Mouse (Mus musculus): ENCODE measurements around the gene Efhd1. TPM values are rescaled to one million over a fixed set of nuclear protein-coding genes. Genes with fewer than 3 reads are reported as not detected.
A peak's percentile ranks its signal among the peaks of the same experiment; 100 is the strongest.

Gene Efhd1
- polyA plus RNA-seq, 1 experiment, result 65.7 TPM

- no peaks in the 10 kb centered on the region for H3K27me3 ChIP-seq (ENCODE audit: control insufficient read depth, insufficient read depth, low read length)
- H3K4me1 ChIP-seq (ENCODE audit: control insufficient read depth, insufficient read depth, low read length), result no peaks in the 10 kb centered on the region
- no peak for TF ChIP-seq CTCF (IDR thresholded peaks at IDR 0.05; ENCODE audit: borderline replicate concordance, insufficient read depth, low read depth, low read length)
- no peak for TF ChIP-seq POLR2A (IDR thresholded peaks at IDR 0.05; ENCODE audit: borderline replicate concordance, insufficient read depth, low read length)
- 66% methylated on average over 4 of the region's 4 CpGs for WGBS
- no peak overlapping the region for H3K27ac ChIP-seq (ENCODE audit: insufficient read depth, low read length)
- H3K4me3 ChIP-seq (replicated peaks; ENCODE audit: insufficient read depth, low read depth, low read length), result no peak overlapping the region
- DNase-seq, result no peak
Measured at GRCm38 (mm10) chr1:87294951-87295350, 30.8 kb downstream of the Efhd1 start.

- H3K4me1 ChIP-seq (ENCODE audit: control insufficient read depth, insufficient read depth, low read length), result no peaks in the 10 kb centered on the region
- WGBS, result 53% methylated on average over 10 of the region's 10 CpGs
- no peak overlapping the region for H3K27ac ChIP-seq (ENCODE audit: insufficient read depth, low read length)
- H3K4me3 ChIP-seq (replicated peaks; ENCODE audit: insufficient read depth, low read depth, low read length), result no peak overlapping the region
- no peak for TF ChIP-seq POLR2A (IDR thresholded peaks at IDR 0.05; ENCODE audit: borderline replicate concordance, insufficient read depth, low read length)
- no peak for TF ChIP-seq CTCF (IDR thresholded peaks at IDR 0.05; ENCODE audit: borderline replicate concordance, insufficient read depth, low read depth, low read length)
- peak in 1 of 2 experiments; percentile 33 for DNase-seq
- H3K27me3 ChIP-seq (ENCODE audit: control insufficient read depth, insufficient read depth, low read length), result no peaks in the 10 kb centered on the region
Measured at GRCm38 (mm10) chr1:87297346-87297925, 33.3 kb downstream of the Efhd1 start.

GRCm38 (mm10) chr1:87300360-87301286, 36.5 kb downstream of the Efhd1 start:
- Histone ChIP-seq H3K4me1 (ENCODE audit: control insufficient read depth, insufficient read depth, low read length) (no peaks in the 10 kb centered on the region), H3K27ac (ENCODE audit: insufficient read depth, low read length) (no peak overlapping the region), H3K27me3 (ENCODE audit: control insufficient read depth, insufficient read depth, low read length) (no peaks in the 10 kb centered on the region), H3K4me3 (replicated peaks; ENCODE audit: insufficient read depth, low read depth, low read length) (no peak overlapping the region)
- no peak for DNase-seq
- 54% methylated on average over 14 of the region's 14 CpGs for WGBS
- TF ChIP-seq POLR2A (IDR thresholded peaks at IDR 0.05; ENCODE audit: borderline replicate concordance, insufficient read depth, low read length), result no peak
- no peak for TF ChIP-seq CTCF (IDR thresholded peaks at IDR 0.05; ENCODE audit: borderline replicate concordance, insufficient read depth, low read depth, low read length)

- DNase-seq, result peak; percentile 27 to 56
- Histone ChIP-seq H3K4me1 (ENCODE audit: control insufficient read depth, insufficient read depth, low read length) (no peaks in the 10 kb centered on the region), H3K27ac (ENCODE audit: insufficient read depth, low read length) (no peak overlapping the region), H3K27me3 (ENCODE audit: control insufficient read depth, insufficient read depth, low read length) (no peaks in the 10 kb centered on the region), H3K4me3 (replicated peaks; ENCODE audit: insufficient read depth, low read depth, low read length) (no peak overlapping the region)
- 19% methylated on average over 2 of the region's 2 CpGs for WGBS
- no peak for TF ChIP-seq POLR2A (IDR thresholded peaks at IDR 0.05; ENCODE audit: borderline replicate concordance, insufficient read depth, low read length)
- TF ChIP-seq CTCF (IDR thresholded peaks at IDR 0.05; ENCODE audit: borderline replicate concordance, insufficient read depth, low read depth, low read length), result no peak
Measured at GRCm38 (mm10) chr1:87301971-87302370, 37.8 kb downstream of the Efhd1 start.

- WGBS, result 90% methylated on average over 3 of the region's 3 CpGs
- Histone ChIP-seq H3K27me3 (ENCODE audit: control insufficient read depth, insufficient read depth, low read length) (no peaks in the 10 kb centered on the region), H3K4me3 (replicated peaks; ENCODE audit: insufficient read depth, low read depth, low read length) (no peak overlapping the region), H3K4me1 (ENCODE audit: control insufficient read depth, insufficient read depth, low read length) (no peaks in the 10 kb centered on the region), H3K27ac (ENCODE audit: insufficient read depth, low read length) (no peak overlapping the region)
- TF ChIP-seq CTCF (IDR thresholded peaks at IDR 0.05; ENCODE audit: borderline replicate concordance, insufficient read depth, low read depth, low read length) (no peak), POLR2A (IDR thresholded peaks at IDR 0.05; ENCODE audit: borderline replicate concordance, insufficient read depth, low read length) (no peak)
- DNase-seq, result no peak
Measured at GRCm38 (mm10) chr1:87308952-87309351, 44.8 kb downstream of the Efhd1 start.

GRCm38 (mm10) chr1:87309621-87310020, 45.5 kb downstream of the Efhd1 start:
- TF ChIP-seq POLR2A (IDR thresholded peaks at IDR 0.05; ENCODE audit: borderline replicate concordance, insufficient read depth, low read length) (no peak), CTCF (IDR thresholded peaks at IDR 0.05; ENCODE audit: borderline replicate concordance, insufficient read depth, low read depth, low read length) (no peak)
- no peak for DNase-seq
- Histone ChIP-seq H3K27ac (ENCODE audit: insufficient read depth, low read length) (no peak overlapping the region), H3K4me1 (ENCODE audit: control insufficient read depth, insufficient read depth, low read length) (no peaks in the 10 kb centered on the region), H3K27me3 (ENCODE audit: control insufficient read depth, insufficient read depth, low read length) (no peaks in the 10 kb centered on the region), H3K4me3 (replicated peaks; ENCODE audit: insufficient read depth, low read depth, low read length) (no peak overlapping the region)
- WGBS, result 87% methylated on average over 16 of the region's 16 CpGs

GRCm38 (mm10) chr1:87312681-87313080, 48.5 kb downstream of the Efhd1 start:
- Histone ChIP-seq H3K27me3 (ENCODE audit: control insufficient read depth, insufficient read depth, low read length) (no peaks in the 10 kb centered on the region), H3K4me3 (replicated peaks; ENCODE audit: insufficient read depth, low read depth, low read length) (no peak overlapping the region), H3K4me1 (ENCODE audit: control insufficient read depth, insufficient read depth, low read length) (no peaks in the 10 kb centered on the region), H3K27ac (ENCODE audit: insufficient read depth, low read length) (no peak overlapping the region)
- no peak for TF ChIP-seq POLR2A (IDR thresholded peaks at IDR 0.05; ENCODE audit: borderline replicate concordance, insufficient read depth, low read length)
- no peak for TF ChIP-seq CTCF (IDR thresholded peaks at IDR 0.05; ENCODE audit: borderline replicate concordance, insufficient read depth, low read depth, low read length)
- WGBS, result 89% methylated on average over 2 of the region's 2 CpGs
- DNase-seq, result no peak

GRCm38 (mm10) chr1:87313116-87313515, 49.0 kb downstream of the Efhd1 start:
- DNase-seq, result no peak
- H3K4me3 ChIP-seq (replicated peaks; ENCODE audit: insufficient read depth, low read depth, low read length), result no peak overlapping the region
- no peak overlapping the region for H3K27ac ChIP-seq (ENCODE audit: insufficient read depth, low read length)
- 92% methylated on average over 2 of the region's 2 CpGs for WGBS
- H3K27me3 ChIP-seq (ENCODE audit: control insufficient read depth, insufficient read depth, low read length), result no peaks in the 10 kb centered on the region
- TF ChIP-seq CTCF (IDR thresholded peaks at IDR 0.05; ENCODE audit: borderline replicate concordance, insufficient read depth, low read depth, low read length) (no peak), POLR2A (IDR thresholded peaks at IDR 0.05; ENCODE audit: borderline replicate concordance, insufficient read depth, low read length) (no peak)
- H3K4me1 ChIP-seq (ENCODE audit: control insufficient read depth, insufficient read depth, low read length), result no peaks in the 10 kb centered on the region
